Mouse (Mus musculus): ENCODE data around the gene Plch2.

DNA sequence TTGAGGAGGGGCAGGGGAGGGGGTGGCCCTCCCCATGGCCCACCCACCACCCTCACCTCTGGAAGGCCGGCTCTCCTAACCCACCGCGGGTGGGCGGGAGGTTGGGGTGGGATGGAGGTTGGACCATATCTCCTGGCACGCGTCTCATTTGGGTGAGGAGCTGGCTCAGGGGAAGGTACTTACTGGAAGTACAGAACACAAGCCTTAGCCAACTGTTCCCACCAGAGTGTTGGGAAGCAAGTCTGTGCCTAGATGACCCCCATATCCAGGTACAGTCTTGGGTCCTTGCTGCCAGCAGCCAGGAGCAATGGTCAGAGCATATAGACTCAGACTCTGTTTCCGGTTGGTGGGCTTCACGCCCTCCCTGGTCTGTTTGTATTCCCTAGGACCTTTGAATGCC is 98.0 kb downstream of the Plch2 start:
- TF ChIP-seq CTCF (IDR thresholded peaks at IDR 0.05; ENCODE audit: borderline replicate concordance, extremely low read depth, insufficient read depth, insufficient read length): no peak
- no peak for TF ChIP-seq POLR2A (IDR thresholded peaks at IDR 0.05; ENCODE audit: borderline replicate concordance, extremely low read depth, insufficient read depth, insufficient read length, poor library complexity, severe bottlenecking)

Data from brain, embryonic 14.5 days (tissue).